In the genomic region with DNA sequence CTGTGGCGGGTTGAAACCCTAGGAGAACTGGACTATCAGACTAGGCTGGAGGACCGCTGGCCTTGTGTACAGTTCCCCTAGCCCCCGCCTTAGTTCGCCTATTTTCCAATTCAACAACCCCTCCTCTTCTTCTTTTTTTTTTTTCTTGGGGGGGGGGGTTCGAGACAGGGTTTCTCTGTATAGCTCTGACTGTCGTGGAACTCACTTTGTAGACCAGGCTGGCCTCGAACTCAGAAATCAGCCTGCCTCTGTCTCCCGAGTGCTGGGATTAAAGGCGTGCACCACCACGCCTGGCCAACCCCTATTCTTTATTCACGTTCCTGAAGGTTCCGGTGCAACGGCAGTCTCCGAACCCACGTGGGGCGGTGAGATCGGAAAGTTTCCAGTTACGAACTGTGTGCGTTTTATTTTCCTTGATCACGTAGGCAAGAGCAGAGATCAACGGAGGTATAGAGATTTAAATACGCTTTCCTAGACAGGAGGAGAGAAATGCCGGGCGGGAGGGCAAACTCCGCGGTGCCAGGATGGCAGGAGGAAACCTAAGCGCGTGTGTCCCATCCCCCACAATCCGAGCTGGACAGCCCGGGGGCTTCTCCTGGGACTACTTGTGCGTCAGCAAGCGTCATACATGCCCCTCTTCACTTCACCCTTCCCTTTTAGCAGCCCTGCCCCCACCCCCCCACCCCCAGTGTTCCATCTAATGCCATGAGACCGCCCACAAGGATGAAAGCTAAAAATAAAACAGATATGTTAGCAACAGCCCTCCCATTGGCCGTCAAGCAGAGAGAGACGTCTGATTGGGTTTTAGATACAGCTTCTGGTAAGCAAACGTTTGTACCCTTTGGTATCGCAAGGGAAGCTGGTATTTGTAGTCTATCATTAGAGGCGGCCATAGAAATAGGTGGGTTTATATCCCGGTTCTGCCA, we compare ENCODE assay signal across 8 mouse cellular contexts. TPM values are rescaled to one million over a fixed set of nuclear protein-coding genes. Genes with fewer than 3 reads are reported as not detected.
DNase-seq lines count a peak whose midpoint lies in the region; ATAC-seq and TF ChIP-seq lines count a peak whose summit lies in the region.

No protein-coding gene starts in this region.

- peak; percentile 84 for DNase-seq in 3T3-L1 (ENCODE audit: low read depth, low spot score)
- peak; percentile 77 to 82 for DNase-seq in adrenal gland, postnatal 36 days
- DNase-seq in heart, adult 8-10 months (ENCODE audit: low spot score) = peak; percentile 96
- peak; percentile 97 for DNase-seq in kidney, adult 9 months
- peak; percentile 96 for DNase-seq in limb, embryonic 14.5 days (ENCODE audit: low spot score)
- DNase-seq in midbrain, postnatal 0 days (ENCODE audit: low spot score) = peak; percentile 98
- peak; percentile 44 to 56 for DNase-seq in spleen, postnatal 14 days (ENCODE audit: low spot score in 2 of 2)

- H3K4me1 ChIP-seq in embryonic facial prominence, embryonic 15.5 days = peaks cover 16% of the 10 kb centered on the region
- peaks cover 6% of the 10 kb centered on the region; the same call in 1 of the 2 replicates for H3K4me1 ChIP-seq in limb, embryonic 14.5 days (ENCODE audit: control insufficient read depth, insufficient read depth, low read length)
- peaks cover 4% of the 10 kb centered on the region; the same call in 1 of the 2 replicates for H3K4me1 ChIP-seq in midbrain, postnatal 0 days (ENCODE audit: insufficient read depth, low read length)

- peak overlapping the region; percentile 95 for H3K4me3 ChIP-seq in embryonic facial prominence, embryonic 15.5 days (replicated peaks)
- H3K4me3 ChIP-seq in limb, embryonic 14.5 days (replicated peaks; ENCODE audit: low read length) = peak overlapping the region; percentile 95
- H3K4me3 ChIP-seq in midbrain, postnatal 0 days (ENCODE audit: low read depth, low read length) = peak overlapping the region; percentile 51

- H3K9me3 ChIP-seq in embryonic facial prominence, embryonic 15.5 days (replicated peaks) = no peaks in the 10 kb centered on the region
- no peaks in the 10 kb centered on the region for H3K9me3 ChIP-seq in limb, embryonic 14.5 days (ENCODE audit: control insufficient read depth, low read length)
- H3K9me3 ChIP-seq in midbrain, postnatal 0 days (ENCODE audit: low read length) = no peaks in the 10 kb centered on the region

- no peak for TF ChIP-seq POLR2A in limb, embryonic 14.5 days (IDR thresholded peaks at IDR 0.05; ENCODE audit: borderline replicate concordance, extremely low read depth, insufficient read depth, insufficient read length)

- H3K36me3 ChIP-seq in embryonic facial prominence, embryonic 15.5 days = no peaks in the 10 kb centered on the region; the same call in 1 of the 2 replicates
- H3K36me3 ChIP-seq in limb, embryonic 14.5 days (ENCODE audit: control insufficient read depth, insufficient read depth, low read length) = peaks cover 11% of the 10 kb centered on the region; the same call in 1 of the 2 replicates
- H3K36me3 ChIP-seq in midbrain, postnatal 0 days (ENCODE audit: insufficient read depth, low read length) = no peaks in the 10 kb centered on the region

- under 1% methylated on average over 39 of the region's 39 CpGs for WGBS in embryonic facial prominence, embryonic 15.5 days
- under 1% methylated on average over 39 of the region's 39 CpGs for WGBS in limb, embryonic 14.5 days
- WGBS in midbrain, postnatal 0 days = under 1% methylated on average over 39 of the region's 39 CpGs

- peak overlapping the region; percentile 81 for H3K4me2 ChIP-seq in embryonic facial prominence, embryonic 15.5 days (replicated peaks)
- H3K4me2 ChIP-seq in limb, embryonic 14.5 days (replicated peaks; ENCODE audit: low read depth, low read length, severe bottlenecking) = peak overlapping the region; percentile 95
- peak overlapping the region; percentile 92 for H3K4me2 ChIP-seq in midbrain, postnatal 0 days (ENCODE audit: low read depth, low read length, poor library complexity, severe bottlenecking)

- peak overlapping the region; percentile 92 for H3K9ac ChIP-seq in embryonic facial prominence, embryonic 15.5 days
- peak overlapping the region; percentile 82 for H3K9ac ChIP-seq in limb, embryonic 14.5 days (ENCODE audit: low read depth, low read length, severe bottlenecking)
- H3K9ac ChIP-seq in midbrain, postnatal 0 days (replicated peaks; ENCODE audit: low read length, poor library complexity, severe bottlenecking) = peak overlapping the region; percentile 61

- peak overlapping the region; percentile 99 for H3K27ac ChIP-seq in embryonic facial prominence, embryonic 15.5 days (replicated peaks)
- H3K27ac ChIP-seq in limb, embryonic 14.5 days (replicated peaks; ENCODE audit: low read depth, low read length) = peak overlapping the region; percentile 95
- peak overlapping the region; percentile 91 for H3K27ac ChIP-seq in midbrain, postnatal 0 days (ENCODE audit: low read depth, low read length)

- no peaks in the 10 kb centered on the region for H3K27me3 ChIP-seq in embryonic facial prominence, embryonic 15.5 days
- no peaks in the 10 kb centered on the region for H3K27me3 ChIP-seq in limb, embryonic 14.5 days (ENCODE audit: control insufficient read depth, insufficient read depth, low read length)
- H3K27me3 ChIP-seq in midbrain, postnatal 0 days (ENCODE audit: insufficient read depth, low read length) = no peaks in the 10 kb centered on the region

- TF ChIP-seq CTCF in midbrain, postnatal 0 days (IDR thresholded peaks at IDR 0.05) = no peak

- peak; percentile 89 for ATAC-seq in embryonic facial prominence, embryonic 15.5 days (ENCODE audit: insufficient number of reproducible peaks, low FRiP score, low TSS enrichment, low read depth)
- ATAC-seq in limb, embryonic 14.5 days (ENCODE audit: low FRiP score, low read depth) = peak; percentile 85
- ATAC-seq in midbrain, postnatal 0 days (ENCODE audit: low FRiP score) = peak; percentile 85

RNA-seq across cellular contexts. Expression of a gene that starts 1.0 kb away (rescaled TPM):
- 100 to 1,000 TPM; 103 to 125 TPM for total RNA-seq in adrenal gland, postnatal 36 days (2021)
- polyA plus RNA-seq in embryonic facial prominence, embryonic 15.5 days (2015; fragmentation: Nextera tagmentation; extraction: Ambion mirVana) = 31.4 and 33.8 TPM in 2 replicates
- 100 to 1,000 TPM in 1 of 4 experiments, 10 to 100 TPM in 3; 50.6 to 129 (median 74.7) TPM for total RNA-seq in heart, adult 8-10 months (2022)
- 23.7 and 28.1 TPM in 2 replicates for polyA plus RNA-seq in limb, embryonic 14.5 days (2012; rRNA removed)
- 23.4 and 24.7 TPM in 2 replicates for polyA plus RNA-seq in limb, embryonic 14.5 days (2014; fragmentation: Nextera tagmentation; extraction: Ambion mirVana)
- 10.9 and 15.4 TPM in 2 replicates for total RNA-seq in midbrain, postnatal 0 days (2014; rRNA removed)
- 12.2 and 14.2 TPM in 2 replicates for polyA plus RNA-seq in midbrain, postnatal 0 days (2015; fragmentation: Nextera tagmentation; extraction: Ambion mirVana)

RNA-seq across cellular contexts. Expression of a gene that starts 12.1 kb away (rescaled TPM):
- 10 to 100 TPM; 57.8 to 59.2 TPM for total RNA-seq in adrenal gland, postnatal 36 days (2021)
- polyA plus RNA-seq in embryonic facial prominence, embryonic 15.5 days (2015; fragmentation: Nextera tagmentation; extraction: Ambion mirVana) = 133 and 145 TPM in 2 replicates
- total RNA-seq in heart, adult 8-10 months (2022) = 10 to 100 TPM; 31.9 to 39.3 (median 33.9) TPM
- 91.7 and 96.8 TPM in 2 replicates for polyA plus RNA-seq in limb, embryonic 14.5 days (2012; rRNA removed)
- polyA plus RNA-seq in limb, embryonic 14.5 days (2014; fragmentation: Nextera tagmentation; extraction: Ambion mirVana) = 159 and 163 TPM in 2 replicates
- total RNA-seq in midbrain, postnatal 0 days (2014; rRNA removed) = 31.8 and 34.1 TPM in 2 replicates
- polyA plus RNA-seq in midbrain, postnatal 0 days (2015; fragmentation: Nextera tagmentation; extraction: Ambion mirVana) = 107 and 118 TPM in 2 replicates

RNA-seq across cellular contexts. Expression of a gene that starts 12.5 kb away (rescaled TPM):
- total RNA-seq in adrenal gland, postnatal 36 days (2021) = 100 to 1,000 TPM; 823 to 866 TPM
- polyA plus RNA-seq in embryonic facial prominence, embryonic 15.5 days (2015; fragmentation: Nextera tagmentation; extraction: Ambion mirVana) = 156 and 164 TPM in 2 replicates
- 1,000 to 10,000 TPM; 2,119 to 2,448 (median 2,260) TPM for total RNA-seq in heart, adult 8-10 months (2022)
- 158 and 183 TPM in 2 replicates for polyA plus RNA-seq in limb, embryonic 14.5 days (2012; rRNA removed)
- 127 and 134 TPM in 2 replicates for polyA plus RNA-seq in limb, embryonic 14.5 days (2014; fragmentation: Nextera tagmentation; extraction: Ambion mirVana)
- 380 and 412 TPM in 2 replicates for total RNA-seq in midbrain, postnatal 0 days (2014; rRNA removed)
- polyA plus RNA-seq in midbrain, postnatal 0 days (2015; fragmentation: Nextera tagmentation; extraction: Ambion mirVana) = 257 and 279 TPM in 2 replicates

RNA-seq across cellular contexts. Expression of a gene that starts 57.4 kb away (rescaled TPM):
- 100 to 1,000 TPM in 1 of 2 experiments, 10 to 100 TPM in 1; 61.4 to 101 TPM for total RNA-seq in adrenal gland, postnatal 36 days (2021)
- polyA plus RNA-seq in embryonic facial prominence, embryonic 15.5 days (2015; fragmentation: Nextera tagmentation; extraction: Ambion mirVana) = 31.1 and 32.3 TPM in 2 replicates
- total RNA-seq in heart, adult 8-10 months (2022) = 100 to 1,000 TPM; 125 to 157 (median 155) TPM
- polyA plus RNA-seq in limb, embryonic 14.5 days (2012; rRNA removed) = 45.7 and 49.2 TPM in 2 replicates
- 25.5 and 29.3 TPM in 2 replicates for polyA plus RNA-seq in limb, embryonic 14.5 days (2014; fragmentation: Nextera tagmentation; extraction: Ambion mirVana)
- total RNA-seq in midbrain, postnatal 0 days (2014; rRNA removed) = 60.1 and 60.6 TPM in 2 replicates
- 23.6 and 25.4 TPM in 2 replicates for polyA plus RNA-seq in midbrain, postnatal 0 days (2015; fragmentation: Nextera tagmentation; extraction: Ambion mirVana)

Comparison
In these comparisons a context has a peak if more than half of its experiments do, and no peak if none do; other contexts are left out.
1. Peak in every context shown above with its lines: DNase-seq, ATAC-seq, H3K4me3 ChIP-seq and H3K27ac ChIP-seq.